Mouse (Mus musculus) liver, embryonic 11.5 days (tissue): Measurements from ENCODE around the gene Foxn3. TPM values are rescaled to one million over a fixed set of nuclear protein-coding genes. Genes with fewer than 3 reads are reported as not detected.

Experiments used
- ATAC-seq: fragments of 200-750 bp; cut with Nextera tagmentation; replicated peaks from 2 replicates; pipeline ENCODE4 v1.8.0; 2017; ENCODE audit warnings: moderate number of reproducible peaks, mild to moderate bottlenecking, moderate TSS enrichment, moderate library complexity; ENCODE audit not compliant: low FRiP score
- DNase-seq: peaks from one replicate; pipeline ENCODE4 v3.0.0-alpha.2; 2017; ENCODE audit warnings: low spot score
- H3K27ac ChIP-seq: fragments of 300-500 bp; sonication (generic); 2 replicates; pipeline ENCODE4 v1.5.1; 2014; ENCODE audit warnings: mild to moderate bottlenecking, low read depth, low read length, control low read depth
- H3K27me3 ChIP-seq: fragments of 300-500 bp; sonication (generic); replicated peaks from 2 replicates; pipeline ENCODE4 v1.6.1; 2014; ENCODE audit warnings: low read length, mixed read lengths; ENCODE audit not compliant: control insufficient read depth, insufficient read depth
- H3K36me3 ChIP-seq: fragments of 300-500 bp; sonication (generic); 2 replicates; pipeline ENCODE4 v1.6.1; 2014; ENCODE audit warnings: mild to moderate bottlenecking, low read length, moderate library complexity, mixed read lengths; ENCODE audit not compliant: control insufficient read depth, insufficient read depth
- H3K4me1 ChIP-seq: fragments of 300-500 bp; sonication (generic); replicated peaks from 2 replicates; pipeline ENCODE4 v1.6.1; 2014; ENCODE audit warnings: low read length, mixed read lengths; ENCODE audit not compliant: control insufficient read depth, insufficient read depth
- H3K4me2 ChIP-seq: fragments of 300-500 bp; sonication (generic); 2 replicates; pipeline ENCODE4 v1.6.1; 2014; ENCODE audit warnings: mild to moderate bottlenecking, control low read depth, moderate library complexity
- H3K4me3 ChIP-seq: fragments of 300-500 bp; sonication (generic); 2 replicates; pipeline ENCODE4 v1.5.1; 2014; ENCODE audit warnings: low read depth, low read length, control low read depth
- H3K9ac ChIP-seq: fragments of 300-500 bp; sonication (generic); 2 replicates; pipeline ENCODE4 v1.6.1; 2014; ENCODE audit warnings: low read depth, low read length, control low read depth
- H3K9me3 ChIP-seq: fragments of 300-500 bp; sonication (generic); 2 replicates; pipeline ENCODE4 v1.6.1; 2016; ENCODE audit warnings: low read length, inconsistent platforms, mixed read lengths; ENCODE audit not compliant: control insufficient read depth
- WGBS: fragments of 180-500 bp; shearing (Covaris S2); extraction: QIAGEN DNeasy Blood & Tissue Kit; methylation state at CpG from one replicate; pipeline ENCODE4 v1.1.7; 2014; 5-methylcytosine and 5-hydroxymethylcytosine counted together
- polyA plus RNA-seq: library from polyadenylated mRNA; unstranded; fragments of >200 nt; fragmentation: Nextera tagmentation; extraction: Ambion mirVana; gene quantifications from 2 replicates; pipeline ENCODE4 v1.2.1, GENCODE M21; 2014

Foxn3 gene
- polyA plus RNA-seq, 1 experiment from 2014 or later = 52.7 TPM

GRCm38 (mm10) chr12:99329301-99330257 is 233.8 kb downstream of the Foxn3 start:
- no peak overlapping the region for H3K9ac ChIP-seq
- ATAC-seq (no peak), DNase-seq (no peak)
- H3K4me1 ChIP-seq = peaks cover 37% of the 10 kb centered on the region
- H3K27me3 ChIP-seq = no peaks in the 10 kb centered on the region
- H3K27ac ChIP-seq = no peak overlapping the region
- WGBS = 51% methylated on average over 20 of the region's 20 CpGs
- H3K9me3 ChIP-seq = no peaks in the 10 kb centered on the region
- H3K4me3 ChIP-seq = no peak overlapping the region
- no peak overlapping the region for H3K4me2 ChIP-seq
- no peaks in the 10 kb centered on the region for H3K36me3 ChIP-seq

- H3K4me1 ChIP-seq = peaks cover 39% of the 10 kb centered on the region
- H3K36me3 ChIP-seq = no peaks in the 10 kb centered on the region
- H3K27me3 ChIP-seq = no peaks in the 10 kb centered on the region
- no peak overlapping the region for H3K27ac ChIP-seq
- ATAC-seq (no peak), DNase-seq (no peak)
- H3K4me2 ChIP-seq = no peak overlapping the region
- no peak overlapping the region for H3K9ac ChIP-seq
- H3K9me3 ChIP-seq = no peaks in the 10 kb centered on the region
- no peak overlapping the region for H3K4me3 ChIP-seq
- 55% methylated on average over 8 of the region's 8 CpGs for WGBS
Observed at GRCm38 (mm10) chr12:99326157-99326556, 237.2 kb downstream of the Foxn3 start.

GRCm38 (mm10) chr12:99321633-99322431 is 241.6 kb downstream of the Foxn3 start:
- ATAC-seq (peak; percentile 91), DNase-seq (no peak)
- H3K4me2 ChIP-seq = peak overlapping the region; percentile 55
- WGBS = 51% methylated on average over 12 of the region's 12 CpGs
- H3K9ac ChIP-seq = no peak overlapping the region
- peak overlapping the region; percentile 68; the same call in 1 of the 2 replicates for H3K27ac ChIP-seq
- H3K36me3 ChIP-seq = no peaks in the 10 kb centered on the region
- peaks cover 27% of the 10 kb centered on the region for H3K4me1 ChIP-seq
- no peak overlapping the region for H3K4me3 ChIP-seq
- H3K9me3 ChIP-seq = no peaks in the 10 kb centered on the region
- no peaks in the 10 kb centered on the region for H3K27me3 ChIP-seq

- H3K4me3 ChIP-seq = no peak overlapping the region
- H3K27me3 ChIP-seq = no peaks in the 10 kb centered on the region
- no peaks in the 10 kb centered on the region for H3K36me3 ChIP-seq
- no peak overlapping the region for H3K9ac ChIP-seq
- 85% methylated on average over 3 of the region's 3 CpGs for WGBS
- peaks cover 27% of the 10 kb centered on the region for H3K4me1 ChIP-seq
- no peaks in the 10 kb centered on the region for H3K9me3 ChIP-seq
- H3K4me2 ChIP-seq = 0 out of 2 replicates have a peak overlapping the region, but pooled peaks have one; percentile 19
- no peak overlapping the region for H3K27ac ChIP-seq
- DNase-seq (no peak), ATAC-seq (peak; percentile 53)
Observed at GRCm38 (mm10) chr12:99320966-99321496, 242.4 kb downstream of the Foxn3 start.

GRCm38 (mm10) chr12:99319896-99320295 is 243.5 kb downstream of the Foxn3 start:
- ATAC-seq (no peak), DNase-seq (no peak)
- no peaks in the 10 kb centered on the region for H3K9me3 ChIP-seq
- H3K27ac ChIP-seq = no peak overlapping the region
- H3K4me3 ChIP-seq = no peak overlapping the region
- H3K9ac ChIP-seq = no peak overlapping the region
- no peaks in the 10 kb centered on the region for H3K36me3 ChIP-seq
- H3K4me2 ChIP-seq = no peak overlapping the region
- WGBS = 87% methylated on average over 2 of the region's 2 CpGs
- H3K27me3 ChIP-seq = no peaks in the 10 kb centered on the region
- peaks cover 30% of the 10 kb centered on the region for H3K4me1 ChIP-seq

GRCm38 (mm10) chr12:99319171-99319570 is 244.2 kb downstream of the Foxn3 start:
- H3K27me3 ChIP-seq = no peaks in the 10 kb centered on the region
- WGBS = 77% methylated on average over 5 of the region's 5 CpGs
- no peak overlapping the region for H3K4me2 ChIP-seq
- ATAC-seq (no peak), DNase-seq (no peak)
- H3K9me3 ChIP-seq = no peaks in the 10 kb centered on the region
- H3K27ac ChIP-seq = no peak overlapping the region
- H3K4me1 ChIP-seq = peaks cover 32% of the 10 kb centered on the region
- H3K36me3 ChIP-seq = no peaks in the 10 kb centered on the region
- no peak overlapping the region for H3K9ac ChIP-seq
- H3K4me3 ChIP-seq = no peak overlapping the region

GRCm38 (mm10) chr12:99315931-99316330 is 247.5 kb downstream of the Foxn3 start:
- Histone ChIP-seq H3K4me3 (no peak overlapping the region), H3K4me1 (peaks cover 12% of the 10 kb centered on the region), H3K27ac (no peak overlapping the region), H3K9ac (no peak overlapping the region), H3K27me3 (no peaks in the 10 kb centered on the region), H3K36me3 (no peaks in the 10 kb centered on the region), H3K4me2 (no peak overlapping the region), H3K9me3 (no peaks in the 10 kb centered on the region)
- no peak for DNase-seq
- no peak for ATAC-seq
- WGBS = 91% methylated on average over 6 of the region's 6 CpGs

GRCm38 (mm10) chr12:99314817-99315216 is 248.6 kb downstream of the Foxn3 start:
- no peak for ATAC-seq
- H3K27ac ChIP-seq = no peak overlapping the region

More at GRCm38 (mm10) chr12:99314817-99315216, 248.6 kb downstream of the Foxn3 start:
- no peak for DNase-seq
- H3K36me3 ChIP-seq = no peaks in the 10 kb centered on the region
- no peak overlapping the region for H3K4me2 ChIP-seq
- H3K4me3 ChIP-seq = no peak overlapping the region
- peaks cover 5% of the 10 kb centered on the region for H3K4me1 ChIP-seq
- H3K9me3 ChIP-seq = no peaks in the 10 kb centered on the region
- WGBS = 55% methylated on average over 5 of the region's 5 CpGs
- H3K9ac ChIP-seq = no peak overlapping the region
- H3K27me3 ChIP-seq = no peaks in the 10 kb centered on the region
